Mouse (Mus musculus) myocyte (in vitro differentiated cells): ENCODE data around the gene Myadm. TPM values are rescaled to one million over a fixed set of nuclear protein-coding genes. Genes with fewer than 3 reads are reported as not detected.

Experiments used
- H3K27me3 ChIP-seq: one replicate; pipeline ENCODE4 v1.6.1; 2011; ENCODE audit not compliant: control insufficient read depth, insufficient read depth, insufficient read length
- H3K36me3 ChIP-seq: one replicate; pipeline ENCODE4 v1.6.1; 2011; ENCODE audit not compliant: control insufficient read depth, insufficient read depth
- H3K4me2 ChIP-seq: one replicate; pipeline ENCODE4 v1.6.1; 2011; ENCODE audit warnings: low read depth, control low read depth
- H3K4me3 ChIP-seq: one replicate; pipeline ENCODE4 v1.5.1; 2011; ENCODE audit warnings: mild to moderate bottlenecking, control low read depth, moderate library complexity
- H3K79me2 ChIP-seq: one replicate; pipeline ENCODE4 v1.6.1; 2011; ENCODE audit not compliant: control insufficient read depth, insufficient read depth
- H3ac ChIP-seq: one replicate; pipeline ENCODE4 v1.6.1; 2011; ENCODE audit not compliant: control insufficient read depth, insufficient read length
- CEBPB ChIP-seq: IDR thresholded peaks from 2 replicates; pipeline ENCODE4 v1.6.1; 2011; ENCODE audit warnings: mild to moderate bottlenecking, moderate library complexity; ENCODE audit not compliant: poor library complexity, insufficient read depth, severe bottlenecking
- E2F4 ChIP-seq: IDR thresholded peaks from one replicate; pipeline ENCODE4 v1.6.1; 2011; ENCODE audit warnings: mild to moderate bottlenecking, control low read depth, moderate library complexity; ENCODE audit not compliant: insufficient read depth
- MAX ChIP-seq: IDR thresholded peaks from one replicate; pipeline ENCODE4 v1.6.1; 2011; ENCODE audit warnings: low read depth, mild to moderate bottlenecking, control low read depth
- MYOD1 ChIP-seq, 3 experiments: IDR thresholded peaks; one replicate each; pipeline ENCODE4 v1.6.1; 2011; ENCODE audit warnings: control low read depth in 2 of 3, low read depth in 2 of 3, mild to moderate bottlenecking in 2 of 3, moderate library complexity in 1 of 3; ENCODE audit not compliant: insufficient read length in 2 of 3, control insufficient read depth in 1 of 3
- MYOG ChIP-seq, 3 experiments: IDR thresholded peaks; one replicate each; pipeline ENCODE4 v1.6.1; 2011; ENCODE audit warnings: control low read depth in 2 of 3, low read depth in 2 of 3, mild to moderate bottlenecking in 2 of 3; ENCODE audit not compliant: insufficient read length in 2 of 3, control insufficient read depth in 1 of 3, insufficient read depth in 1 of 3
- POLR2A ChIP-seq: IDR thresholded peaks from one replicate; pipeline ENCODE4 v1.6.1; 2011; ENCODE audit warnings: low read depth, mild to moderate bottlenecking, control low read depth, moderate library complexity; ENCODE audit not compliant: insufficient read length
- POLR2AphosphoS2 ChIP-seq: IDR thresholded peaks from one replicate; pipeline ENCODE4 v1.6.1; 2011; ENCODE audit warnings: low read depth, control low read depth; ENCODE audit not compliant: insufficient read length
- REST ChIP-seq: IDR thresholded peaks from one replicate; pipeline ENCODE4 v1.6.1; 2011; ENCODE audit warnings: mild to moderate bottlenecking, control low read depth, moderate library complexity; ENCODE audit not compliant: insufficient read depth, insufficient read length
- SRF ChIP-seq: IDR thresholded peaks from one replicate; pipeline ENCODE4 v1.6.1; 2011; ENCODE audit warnings: low read depth; ENCODE audit not compliant: control insufficient read depth, insufficient read length
- TCF12 ChIP-seq: IDR thresholded peaks from one replicate; pipeline ENCODE4 v1.6.1; 2011; ENCODE audit warnings: mild to moderate bottlenecking, control low read depth; ENCODE audit not compliant: poor library complexity, insufficient read depth, severe bottlenecking
- TCF3 ChIP-seq: IDR thresholded peaks from one replicate; pipeline ENCODE4 v1.6.1; 2011; ENCODE audit warnings: low read depth, control low read depth; ENCODE audit not compliant: insufficient read length
- USF1 ChIP-seq: IDR thresholded peaks from one replicate; pipeline ENCODE4 v1.6.1; 2011; ENCODE audit warnings: low read depth, mild to moderate bottlenecking, control low read depth, moderate library complexity
- polyA plus RNA-seq: library from polyadenylated mRNA; unstranded; fragments of >200 nt; fragmentation: generic; extraction: Trizol; gene quantifications from one replicate; pipeline ENCODE4 v1.2.1, GENCODE M21; 2012; ENCODE audit warnings: missing spikeins

The Myadm gene
- polyA plus RNA-seq, 1 experiment, result 209 TPM

DNA sequence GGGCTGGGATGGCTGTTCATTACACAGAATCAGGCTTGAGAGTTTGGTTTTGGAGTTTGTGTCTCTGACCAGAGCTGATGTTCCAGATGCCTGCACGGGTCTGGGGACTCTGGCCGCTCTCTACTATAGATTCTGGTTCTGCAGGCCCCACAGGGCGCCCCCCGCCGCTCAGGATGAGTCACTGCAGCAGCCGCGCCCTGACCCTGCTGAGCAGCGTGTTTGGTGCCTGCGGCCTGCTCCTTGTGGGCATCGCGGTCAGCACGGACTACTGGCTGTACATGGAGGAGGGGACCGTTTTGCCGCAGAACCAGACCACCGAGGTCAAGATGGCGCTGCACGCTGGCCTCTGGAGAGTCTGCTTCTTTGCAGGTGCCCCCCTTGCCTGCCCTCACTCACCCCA lies 47.5 kb downstream of the Myadm start:
- Histone ChIP-seq H3K79me2 (no peaks in the 10 kb centered on the region), H3K4me3 (no peak overlapping the region), H3K36me3 (no peaks in the 10 kb centered on the region), H3K4me2 (no peak overlapping the region), H3K27me3 (no peaks in the 10 kb centered on the region), H3ac (no peak overlapping the region)
- TF ChIP-seq TCF3 (no peak), MYOG (IDR thresholded peaks at IDR 0.05; ENCODE audit: control insufficient read depth in 1 of 3, insufficient read depth in 1 of 3, insufficient read length in 2 of 3, low read depth in 2 of 3) (no peak), E2F4 (no peak)

DNA sequence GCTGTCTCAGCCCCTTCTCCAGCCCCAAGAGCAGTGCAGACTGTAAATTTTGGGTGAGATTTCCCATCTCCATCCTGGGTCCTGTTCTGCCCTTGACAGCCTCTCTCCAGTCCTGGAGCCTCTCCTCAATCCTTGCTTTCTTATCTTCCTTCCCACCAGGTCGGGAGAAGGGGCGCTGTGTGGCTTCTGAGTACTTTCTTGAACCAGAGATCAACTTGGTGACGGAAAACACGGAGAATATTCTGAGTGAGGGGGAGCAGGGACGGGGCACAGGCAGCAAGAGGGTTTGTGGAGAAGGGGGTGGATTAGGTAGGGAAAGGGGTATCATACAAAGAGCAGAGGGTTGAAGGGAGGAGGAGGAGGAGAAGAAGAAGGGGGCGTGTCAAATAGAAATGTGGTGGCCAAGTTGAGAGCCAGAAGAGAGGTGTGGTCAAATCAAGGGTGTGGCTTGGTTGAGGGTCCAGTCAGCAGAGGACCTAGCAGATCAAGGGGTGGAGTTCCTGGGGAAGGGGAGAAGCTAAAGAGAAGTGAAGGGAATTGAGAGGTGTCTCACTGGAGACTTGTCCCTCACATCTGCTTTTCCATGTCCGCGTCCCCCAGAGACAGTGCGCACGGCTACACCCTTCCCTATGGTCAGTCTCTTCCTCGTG lies 49.5 kb downstream of the Myadm start:
- Histone ChIP-seq H3K4me3 (no peak overlapping the region), H3K27me3 (no peaks in the 10 kb centered on the region), H3ac (no peak overlapping the region), H3K4me2 (no peak overlapping the region), H3K36me3 (no peaks in the 10 kb centered on the region), H3K79me2 (no peaks in the 10 kb centered on the region)
- TF ChIP-seq MYOD1 (IDR thresholded peaks at IDR 0.05; ENCODE audit: control insufficient read depth in 1 of 3, insufficient read length in 2 of 3, low read depth in 2 of 3), result no peak
- TF ChIP-seq E2F4, result no peak

DNA sequence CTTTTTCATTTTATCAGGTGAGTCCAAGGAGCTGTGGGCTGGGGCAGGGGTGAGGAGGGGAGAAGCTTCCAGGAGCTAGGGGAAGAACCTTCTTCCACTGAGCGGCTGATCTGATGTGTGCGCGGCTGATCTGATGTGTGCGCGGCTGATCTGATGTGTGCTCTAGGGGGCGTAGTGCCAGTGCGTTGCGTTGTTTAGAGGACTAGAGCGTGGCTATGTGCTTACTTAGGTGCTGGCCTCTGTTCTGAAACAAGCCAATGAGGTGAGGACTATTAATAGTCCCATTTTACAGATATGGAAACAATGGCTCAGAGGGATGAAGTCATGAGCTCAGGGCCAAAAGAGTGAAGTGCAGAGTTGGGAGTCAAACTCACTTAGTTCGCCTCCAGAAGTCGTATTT lies 50.1 kb downstream of the Myadm start:
- Histone ChIP-seq H3K4me3 (no peak overlapping the region), H3K36me3 (no peaks in the 10 kb centered on the region), H3K4me2 (no peak overlapping the region), H3K27me3 (no peaks in the 10 kb centered on the region), H3ac (no peak overlapping the region), H3K79me2 (no peaks in the 10 kb centered on the region)
- no peak for TF ChIP-seq SRF

DNA sequence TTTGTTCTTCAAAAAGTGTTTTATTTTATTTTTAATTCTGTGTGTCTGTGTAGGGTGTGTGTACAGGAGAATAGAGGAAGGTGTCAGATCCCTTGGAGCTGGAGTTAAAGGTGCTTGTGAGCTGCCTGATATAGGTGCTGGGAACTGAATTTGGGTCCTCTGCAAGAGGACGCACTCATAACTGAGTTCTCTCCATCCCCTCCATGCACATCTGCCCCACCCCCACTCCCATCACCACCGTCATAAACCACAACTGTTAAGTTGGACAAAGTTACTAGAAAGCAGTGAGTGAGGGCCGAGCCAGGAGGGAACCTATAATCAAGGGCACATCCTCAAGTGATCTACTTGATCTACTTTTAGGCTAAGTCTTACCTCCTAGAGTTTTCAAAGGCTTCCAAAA lies 55.0 kb downstream of the Myadm start:
- Histone ChIP-seq H3K27me3 (no peaks in the 10 kb centered on the region), H3K79me2 (no peaks in the 10 kb centered on the region), H3K4me2 (no peak overlapping the region), H3ac (no peak overlapping the region), H3K36me3 (no peaks in the 10 kb centered on the region), H3K4me3 (no peak overlapping the region)
- no peak for TF ChIP-seq USF1
- TF ChIP-seq TCF12, result no peak
- no peak for TF ChIP-seq MAX
- no peak for TF ChIP-seq REST
- no peak for TF ChIP-seq TCF3
- no peak for TF ChIP-seq E2F4
- no peak for TF ChIP-seq POLR2AphosphoS2
- TF ChIP-seq MYOG (IDR thresholded peaks at IDR 0.05; ENCODE audit: control insufficient read depth in 1 of 3, insufficient read depth in 1 of 3, insufficient read length in 2 of 3, low read depth in 2 of 3), result no peak
- TF ChIP-seq SRF, result no peak
- TF ChIP-seq CEBPB, result no peak
- TF ChIP-seq POLR2A, result no peak
- no peak for TF ChIP-seq MYOD1 (IDR thresholded peaks at IDR 0.05; ENCODE audit: control insufficient read depth in 1 of 3, insufficient read length in 2 of 3, low read depth in 2 of 3)

DNA sequence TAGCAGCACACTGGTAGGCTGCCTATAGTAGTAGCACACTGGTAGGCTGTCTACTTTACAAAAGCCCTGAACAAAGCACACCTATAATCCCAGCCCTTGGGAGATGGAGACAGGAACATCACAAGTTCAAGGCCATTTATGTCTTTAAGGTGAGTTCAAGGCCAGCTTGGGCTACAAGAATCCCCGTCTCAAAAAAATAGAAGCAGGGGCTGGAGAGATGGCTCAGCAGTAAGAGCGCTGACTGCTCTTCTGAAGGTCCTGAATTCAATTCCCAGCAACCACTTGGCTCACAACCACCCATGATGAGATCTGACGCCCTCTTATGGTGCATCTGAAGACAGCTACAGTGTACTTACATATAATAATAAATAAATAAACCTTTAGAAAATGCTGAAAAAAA lies 56.4 kb downstream of the Myadm start:
- Histone ChIP-seq H3K36me3 (no peaks in the 10 kb centered on the region), H3K4me3 (no peak overlapping the region), H3K79me2 (no peaks in the 10 kb centered on the region), H3ac (no peak overlapping the region), H3K27me3 (no peaks in the 10 kb centered on the region), H3K4me2 (no peak overlapping the region)
- no peak for TF ChIP-seq MYOD1 (IDR thresholded peaks at IDR 0.05; ENCODE audit: control insufficient read depth in 1 of 3, insufficient read length in 2 of 3, low read depth in 2 of 3)
- no peak for TF ChIP-seq E2F4
- TF ChIP-seq REST, result no peak
- no peak for TF ChIP-seq POLR2A
- no peak for TF ChIP-seq TCF12

DNA sequence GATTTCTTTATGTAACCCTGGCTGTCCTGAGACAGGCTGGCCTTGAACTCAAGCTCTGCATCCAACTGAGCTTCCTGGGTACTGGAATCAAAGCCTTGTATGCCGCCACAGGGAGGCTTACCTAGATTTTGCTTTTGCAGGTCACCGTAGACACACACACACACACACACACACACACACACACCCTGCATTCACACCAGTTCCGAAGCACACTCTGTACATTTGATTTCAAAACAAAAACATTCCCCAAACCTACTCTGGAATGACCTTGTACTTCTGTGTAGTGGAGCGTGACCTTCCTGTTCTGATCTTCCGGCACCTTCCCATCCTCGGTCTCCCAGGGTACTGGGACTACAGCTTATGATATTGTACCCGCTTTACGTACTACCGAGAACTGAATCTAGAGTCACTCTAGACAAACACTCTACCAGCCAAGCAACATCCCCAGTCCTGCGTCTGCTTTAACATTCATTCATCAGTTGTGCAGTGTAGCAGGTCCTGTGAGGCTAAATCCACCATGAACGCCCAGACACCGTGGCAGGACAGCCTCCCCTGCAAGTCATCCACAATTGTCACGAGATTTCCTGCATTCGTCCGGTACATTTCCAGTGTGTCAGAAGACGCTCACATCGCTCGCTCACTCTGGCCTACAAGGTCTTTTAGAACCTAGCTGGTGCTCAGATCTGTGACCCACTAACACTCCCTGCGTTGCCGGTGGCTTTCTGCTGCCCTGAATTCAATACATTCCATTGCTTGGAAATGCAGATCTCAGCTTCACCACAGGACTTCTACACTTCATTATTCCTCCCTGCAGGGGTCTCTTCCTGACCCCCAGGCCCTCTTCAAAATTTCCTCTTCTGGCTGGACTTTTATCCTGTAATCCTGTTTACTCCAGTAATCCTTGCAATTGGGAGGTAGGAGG lies 58.7 kb downstream of the Myadm start:
- no peak for TF ChIP-seq E2F4
- H3K79me2 ChIP-seq, result no peaks in the 10 kb centered on the region
- H3K4me2 ChIP-seq, result no peak overlapping the region
- no peaks in the 10 kb centered on the region for H3K36me3 ChIP-seq
- H3ac ChIP-seq, result no peak overlapping the region
- no peaks in the 10 kb centered on the region for H3K27me3 ChIP-seq
- no peak overlapping the region for H3K4me3 ChIP-seq
